Mouse (Mus musculus): ENCODE results near the gene Vipr1. TPM values are rescaled to one million over a fixed set of nuclear protein-coding genes. Genes with fewer than 3 reads are reported as not detected.

Gene Vipr1
- polyA plus RNA-seq, 1 experiment from 2014 or later = 0.17 TPM

- DNase-seq (ENCODE audit: low spot score) (no peak), ATAC-seq (replicated peaks; ENCODE audit: low FRiP score, low read depth) (no peak)
- H3K4me2 ChIP-seq (ENCODE audit: low read length) = no peak overlapping the region
- 37% methylated on average over 13 of the region's 13 CpGs for WGBS
- no peaks in the 10 kb centered on the region for H3K9me3 ChIP-seq (replicated peaks; ENCODE audit: low read length)
- TF ChIP-seq CTCF (IDR thresholded peaks at IDR 0.05; ENCODE audit: low read depth) = no peak
- H3K4me3 ChIP-seq (replicated peaks; ENCODE audit: low read depth, low read length) = no peak overlapping the region
- H3K27me3 ChIP-seq (ENCODE audit: insufficient read depth, low read length) = no peaks in the 10 kb centered on the region
- no peaks in the 10 kb centered on the region for H3K36me3 ChIP-seq (ENCODE audit: insufficient read depth, low read length)
- H3K27ac ChIP-seq = no peak overlapping the region
- H3K4me1 ChIP-seq (replicated peaks; ENCODE audit: insufficient read depth, low read length) = no peaks in the 10 kb centered on the region
- no peak overlapping the region for H3K9ac ChIP-seq (ENCODE audit: low read depth, low read length)
These were observed 42.2 kb upstream of the Vipr1 start for GRCm38 (mm10) chr9:121600201-121600860.

- H3K36me3 ChIP-seq (ENCODE audit: insufficient read depth, low read length) = no peaks in the 10 kb centered on the region
- TF ChIP-seq CTCF (IDR thresholded peaks at IDR 0.05; ENCODE audit: low read depth) = no peak
- H3K4me3 ChIP-seq (replicated peaks; ENCODE audit: low read depth, low read length) = no peak overlapping the region
- H3K9ac ChIP-seq (ENCODE audit: low read depth, low read length) = no peak overlapping the region
- H3K27ac ChIP-seq = no peak overlapping the region
- ATAC-seq (replicated peaks; ENCODE audit: low FRiP score, low read depth) (no peak), DNase-seq (ENCODE audit: low spot score) (peak; percentile 41)
- H3K9me3 ChIP-seq (replicated peaks; ENCODE audit: low read length) = no peaks in the 10 kb centered on the region
- 22% methylated on average over 6 of the region's 6 CpGs for WGBS
- no peak overlapping the region for H3K4me2 ChIP-seq (ENCODE audit: low read length)
- H3K4me1 ChIP-seq (replicated peaks; ENCODE audit: insufficient read depth, low read length) = no peaks in the 10 kb centered on the region
- H3K27me3 ChIP-seq (ENCODE audit: insufficient read depth, low read length) = no peaks in the 10 kb centered on the region
These were observed 41.6 kb upstream of the Vipr1 start for GRCm38 (mm10) chr9:121600861-121601427.

GRCm38 (mm10) chr9:121602381-121602780, 40.1 kb upstream of the Vipr1 start:
- Histone ChIP-seq H3K36me3 (ENCODE audit: insufficient read depth, low read length) (no peaks in the 10 kb centered on the region), H3K4me3 (replicated peaks; ENCODE audit: low read depth, low read length) (no peak overlapping the region), H3K27ac (no peak overlapping the region), H3K4me1 (replicated peaks; ENCODE audit: insufficient read depth, low read length) (no peaks in the 10 kb centered on the region), H3K4me2 (ENCODE audit: low read length) (no peak overlapping the region), H3K27me3 (ENCODE audit: insufficient read depth, low read length) (no peaks in the 10 kb centered on the region), H3K9me3 (replicated peaks; ENCODE audit: low read length) (no peaks in the 10 kb centered on the region), H3K9ac (ENCODE audit: low read depth, low read length) (no peak overlapping the region)
- DNase-seq (ENCODE audit: low spot score) = no peak
- TF ChIP-seq CTCF (IDR thresholded peaks at IDR 0.05; ENCODE audit: low read depth) = no peak
- ATAC-seq (replicated peaks; ENCODE audit: low FRiP score, low read depth) = no peak
- WGBS = 78% methylated on average over 2 of the region's 2 CpGs

GRCm38 (mm10) chr9:121605414-121606278, 36.9 kb upstream of the Vipr1 start:
- peak; percentile 96 for TF ChIP-seq CTCF (IDR thresholded peaks at IDR 0.05; ENCODE audit: low read depth)
- 59% methylated on average over 12 of the region's 12 CpGs for WGBS
- H3K27ac ChIP-seq = no peak overlapping the region
- no peak overlapping the region for H3K4me2 ChIP-seq (ENCODE audit: low read length)
- no peak overlapping the region for H3K4me3 ChIP-seq (replicated peaks; ENCODE audit: low read depth, low read length)
- peak; percentile 58; the same call in 1 of the 2 replicates for ATAC-seq (replicated peaks; ENCODE audit: low FRiP score, low read depth)
- H3K4me1 ChIP-seq (replicated peaks; ENCODE audit: insufficient read depth, low read length) = no peaks in the 10 kb centered on the region
- no peaks in the 10 kb centered on the region for H3K9me3 ChIP-seq (replicated peaks; ENCODE audit: low read length)
- peak; percentile 94 for DNase-seq (ENCODE audit: low spot score)
- no peaks in the 10 kb centered on the region for H3K27me3 ChIP-seq (ENCODE audit: insufficient read depth, low read length)
- no peak overlapping the region for H3K9ac ChIP-seq (ENCODE audit: low read depth, low read length)
- no peaks in the 10 kb centered on the region for H3K36me3 ChIP-seq (ENCODE audit: insufficient read depth, low read length)

GRCm38 (mm10) chr9:121606498-121607096, 35.9 kb upstream of the Vipr1 start:
- H3K27me3 ChIP-seq (ENCODE audit: insufficient read depth, low read length) = no peaks in the 10 kb centered on the region
- no peak for TF ChIP-seq CTCF (IDR thresholded peaks at IDR 0.05; ENCODE audit: low read depth)
- DNase-seq (ENCODE audit: low spot score) (no peak), ATAC-seq (replicated peaks; ENCODE audit: low FRiP score, low read depth) (peak; percentile 67)
- no peak overlapping the region for H3K4me2 ChIP-seq (ENCODE audit: low read length)
- H3K36me3 ChIP-seq (ENCODE audit: insufficient read depth, low read length) = no peaks in the 10 kb centered on the region
- H3K9me3 ChIP-seq (replicated peaks; ENCODE audit: low read length) = no peaks in the 10 kb centered on the region
- no peaks in the 10 kb centered on the region for H3K4me1 ChIP-seq (replicated peaks; ENCODE audit: insufficient read depth, low read length)
- H3K27ac ChIP-seq = no peak overlapping the region
- no peak overlapping the region for H3K4me3 ChIP-seq (replicated peaks; ENCODE audit: low read depth, low read length)
- H3K9ac ChIP-seq (ENCODE audit: low read depth, low read length) = no peak overlapping the region
- 57% methylated on average over 1 of the region's 1 CpGs for WGBS

- WGBS = 66% methylated on average over 6 of the region's 6 CpGs
- no peaks in the 10 kb centered on the region for H3K36me3 ChIP-seq (ENCODE audit: insufficient read depth, low read length)
- H3K4me1 ChIP-seq (replicated peaks; ENCODE audit: insufficient read depth, low read length) = no peaks in the 10 kb centered on the region
- H3K4me2 ChIP-seq (ENCODE audit: low read length) = no peak overlapping the region
- no peaks in the 10 kb centered on the region for H3K9me3 ChIP-seq (replicated peaks; ENCODE audit: low read length)
- H3K27me3 ChIP-seq (ENCODE audit: insufficient read depth, low read length) = no peaks in the 10 kb centered on the region
- no peak overlapping the region for H3K9ac ChIP-seq (ENCODE audit: low read depth, low read length)
- no peak overlapping the region for H3K4me3 ChIP-seq (replicated peaks; ENCODE audit: low read depth, low read length)
- no peak for ATAC-seq (replicated peaks; ENCODE audit: low FRiP score, low read depth)
- no peak for TF ChIP-seq CTCF (IDR thresholded peaks at IDR 0.05; ENCODE audit: low read depth)
- H3K27ac ChIP-seq = no peak overlapping the region
- no peak for DNase-seq (ENCODE audit: low spot score)
These were observed 33.1 kb upstream of the Vipr1 start for GRCm38 (mm10) chr9:121609381-121609780.

All from kidney, postnatal 0 days (tissue).